Mouse (Mus musculus) intestine, postnatal 0 days (tissue): ENCODE data around the gene Akr1e1. TPM values are rescaled to one million over a fixed set of nuclear protein-coding genes. Genes with fewer than 3 reads are reported as not detected.

Experiments
- ATAC-seq: fragments of 200-750 bp; cut with Nextera tagmentation; 2 replicates; pipeline ENCODE4 v1.8.0; 2017; ENCODE audit warnings: mild to moderate bottlenecking, moderate TSS enrichment, moderate library complexity
- H3K27ac ChIP-seq: fragments of 300-500 bp; sonication (generic); 2 replicates; pipeline ENCODE4 v1.5.1; 2014; ENCODE audit warnings: mild to moderate bottlenecking, low read depth, low read length, moderate library complexity
- H3K27me3 ChIP-seq: fragments of 300-500 bp; sonication (generic); replicated peaks from 2 replicates; pipeline ENCODE4 v1.6.1; 2014; ENCODE audit warnings: low read length, mixed read lengths; ENCODE audit not compliant: control insufficient read depth, insufficient read depth
- H3K36me3 ChIP-seq: fragments of 300-500 bp; sonication (generic); 2 replicates; pipeline ENCODE4 v1.6.1; 2014; ENCODE audit warnings: mild to moderate bottlenecking, moderate library complexity; ENCODE audit not compliant: control insufficient read depth, insufficient read depth
- H3K4me1 ChIP-seq: fragments of 300-500 bp; sonication (generic); replicated peaks from 2 replicates; pipeline ENCODE4 v1.6.1; 2014; ENCODE audit warnings: antibody characterized with exemption, low read length, mixed read lengths; ENCODE audit not compliant: control insufficient read depth, insufficient read depth
- H3K4me2 ChIP-seq: fragments of 300-500 bp; sonication (generic); replicated peaks from 2 replicates; pipeline ENCODE4 v1.6.1; 2014; ENCODE audit warnings: low read depth, mild to moderate bottlenecking, moderate library complexity
- H3K4me3 ChIP-seq: fragments of 300-500 bp; sonication (generic); 2 replicates; pipeline ENCODE4 v1.5.1; 2014; ENCODE audit warnings: low read depth, low read length
- H3K9ac ChIP-seq: fragments of 300-500 bp; sonication (generic); 2 replicates; pipeline ENCODE4 v1.6.1; 2014; ENCODE audit warnings: mild to moderate bottlenecking, low read depth, low read length
- H3K9me3 ChIP-seq: fragments of 300-500 bp; sonication (generic); 2 replicates; pipeline ENCODE4 v1.6.1; 2016; ENCODE audit warnings: mixed run types; ENCODE audit not compliant: control insufficient read depth
- CTCF ChIP-seq: sonication (generic); IDR thresholded peaks from 2 replicates; pipeline ENCODE4 v1.5.1; 2016; ENCODE audit warnings: low read depth, mild to moderate bottlenecking, control low read depth, antibody characterized with exemption, moderate library complexity
- WGBS: fragments of 180-500 bp; shearing (Covaris S2); extraction: QIAGEN DNeasy Blood & Tissue Kit; methylation state at CpG from one replicate; pipeline ENCODE4 v1.1.7; 2014; 5-methylcytosine and 5-hydroxymethylcytosine counted together
- polyA plus RNA-seq: library from polyadenylated mRNA; unstranded; fragments of >200 nt; fragmentation: Nextera tagmentation; extraction: Ambion mirVana; gene quantifications from 2 replicates; pipeline ENCODE4 v1.2.1, GENCODE M21; 2015

The Akr1e1 gene
- polyA plus RNA-seq, 1 experiment from 2014 or later: 35.0 TPM

DNA sequence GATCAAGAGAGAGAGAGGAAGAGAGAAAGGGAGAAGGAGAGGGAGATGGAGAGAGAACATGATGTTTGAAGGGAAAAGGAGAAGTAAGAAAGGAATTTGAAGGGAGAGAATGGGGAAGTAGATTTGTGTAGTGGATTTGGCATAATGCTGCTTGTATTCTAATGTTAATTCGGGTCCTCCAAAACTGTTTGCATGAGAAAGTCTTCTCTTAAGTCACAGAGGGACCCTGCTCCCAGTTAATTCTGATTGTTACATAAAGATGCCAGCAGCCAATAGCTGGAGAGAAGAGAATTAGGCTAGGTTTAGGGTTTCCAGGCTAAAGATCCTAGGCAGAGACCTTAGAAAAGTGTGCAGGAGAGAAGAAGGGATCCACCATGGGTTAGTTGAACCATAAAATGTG, 49.8 kb downstream of the Akr1e1 start:
- ATAC-seq: no peak
- no peak overlapping the region for H3K4me3 ChIP-seq
- no peaks in the 10 kb centered on the region for H3K9me3 ChIP-seq
- no peak for TF ChIP-seq CTCF
- H3K36me3 ChIP-seq: no peaks in the 10 kb centered on the region
- no peak overlapping the region for H3K9ac ChIP-seq
- no peak overlapping the region for H3K27ac ChIP-seq
- H3K4me1 ChIP-seq: no peaks in the 10 kb centered on the region
- H3K4me2 ChIP-seq: no peak overlapping the region
- WGBS: 74% methylated on average over 1 of the region's 1 CpGs
- no peaks in the 10 kb centered on the region for H3K27me3 ChIP-seq

Other genes starting within 250 kb of the Akr1e1 start
- not detected in 2 replicates for gene Akr1c6, start 174.9 kb downstream of the Akr1e1 start, polyA plus RNA-seq
- gene Akr1c20, start 85.8 kb downstream of the Akr1e1 start, polyA plus RNA-seq: not detected in 2 replicates
- gene Akr1c21, start 35.1 kb downstream of the Akr1e1 start, polyA plus RNA-seq: not detected in 2 replicates